Mouse (Mus musculus) v-Abl transformed pro-B cells (cell line): ENCODE results near the gene Gpatch2.

Source experiments
- in situ Hi-C, 2 experiments: fragments of 400-800 bp; cut with MboI; formaldehyde crosslinking; loops; one replicate each; pipeline ENCODE4 v1.15.1; 2025; ENCODE audit not compliant: unreplicated experiment in 2 of 2

Gpatch2 gene

DNA sequence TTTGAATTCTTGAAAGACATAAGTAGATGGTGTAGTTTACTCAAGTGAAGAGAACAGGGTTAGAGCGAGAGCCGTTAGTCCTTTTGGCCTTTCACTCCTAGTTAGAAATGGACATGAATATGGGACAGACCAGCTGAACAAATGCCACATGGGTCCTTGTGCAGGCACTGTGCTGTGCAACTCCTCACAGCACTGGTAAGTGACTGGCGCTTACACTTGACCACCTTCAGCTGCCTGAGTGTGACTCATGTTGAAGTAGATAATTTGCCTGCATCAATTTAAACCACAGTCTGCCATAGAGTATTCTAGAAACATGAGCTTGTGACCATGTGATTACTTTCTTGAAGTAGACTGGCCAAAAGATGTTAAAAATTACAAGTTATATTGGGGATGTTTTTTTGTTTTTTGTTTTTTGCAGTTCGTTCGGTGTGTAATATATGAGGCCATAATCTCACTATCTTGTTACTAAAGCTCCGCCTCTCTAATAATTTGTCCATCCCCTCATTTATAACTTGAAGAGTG lies 79.8 kb downstream of the Gpatch2 start:
- in situ Hi-C loops, result no loop called here

DNA sequence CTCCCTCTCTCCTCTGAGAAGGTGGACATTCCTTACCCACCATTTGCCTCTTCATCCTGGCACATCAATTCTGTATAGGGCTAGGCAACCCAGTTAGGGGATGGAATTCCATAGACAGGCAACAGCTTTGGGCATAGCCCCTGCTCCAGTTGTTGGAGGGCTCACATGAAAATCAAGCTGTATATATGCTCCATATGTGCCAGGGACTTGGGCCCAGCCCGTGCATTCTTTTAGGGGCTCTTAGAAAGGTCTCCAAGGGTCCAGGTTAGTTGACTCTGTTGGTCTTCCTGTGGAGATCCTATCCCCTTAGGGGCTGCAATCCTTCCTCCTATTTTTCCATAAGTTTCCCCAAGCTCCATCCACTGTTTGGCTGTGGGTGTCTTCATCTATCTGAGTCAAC lies 80.4 kb downstream of the Gpatch2 start:
- in situ Hi-C loops, result no loop called here

DNA sequence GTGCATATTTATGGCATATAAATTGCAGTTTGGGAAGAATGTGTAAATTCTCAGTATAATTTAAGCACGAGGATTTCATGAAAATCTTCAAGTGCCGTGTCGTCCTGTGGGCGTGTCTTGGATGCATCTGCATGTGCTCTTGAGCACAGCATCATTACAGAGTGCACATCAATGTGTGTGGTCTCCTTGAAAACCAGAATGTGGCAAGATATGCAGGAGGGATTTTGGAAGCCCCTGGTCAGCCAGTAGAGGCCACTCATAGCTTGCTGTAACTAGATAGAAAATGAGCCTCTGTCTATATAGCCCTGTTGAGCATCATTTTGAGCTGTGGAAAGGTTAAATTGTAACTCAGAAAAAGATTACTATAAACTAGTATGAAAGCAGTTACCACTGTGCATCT lies 83.9 kb downstream of the Gpatch2 start:
- in situ Hi-C loops, result no loop called here

DNA sequence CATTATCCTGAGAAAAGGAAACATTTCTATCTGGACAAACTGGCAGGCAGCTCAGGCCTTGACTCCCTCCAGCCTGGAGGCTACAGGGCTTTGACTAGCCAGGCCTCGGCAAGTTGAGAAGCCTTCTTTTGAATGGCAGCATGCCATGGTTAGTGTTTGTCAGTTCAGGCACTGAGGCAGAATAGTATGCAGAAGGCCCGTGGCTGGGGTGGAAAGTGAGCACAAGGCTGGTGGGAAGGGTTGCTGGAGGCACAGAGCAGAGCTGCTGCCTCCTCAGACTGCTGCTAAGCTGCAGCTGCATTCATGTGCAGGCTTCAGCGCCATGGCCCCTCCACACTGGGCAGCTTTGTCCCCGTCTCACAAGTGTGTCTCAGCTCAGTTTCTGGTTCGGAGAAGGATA lies 85.3 kb downstream of the Gpatch2 start:
- in situ Hi-C loops, result no loop called here

DNA sequence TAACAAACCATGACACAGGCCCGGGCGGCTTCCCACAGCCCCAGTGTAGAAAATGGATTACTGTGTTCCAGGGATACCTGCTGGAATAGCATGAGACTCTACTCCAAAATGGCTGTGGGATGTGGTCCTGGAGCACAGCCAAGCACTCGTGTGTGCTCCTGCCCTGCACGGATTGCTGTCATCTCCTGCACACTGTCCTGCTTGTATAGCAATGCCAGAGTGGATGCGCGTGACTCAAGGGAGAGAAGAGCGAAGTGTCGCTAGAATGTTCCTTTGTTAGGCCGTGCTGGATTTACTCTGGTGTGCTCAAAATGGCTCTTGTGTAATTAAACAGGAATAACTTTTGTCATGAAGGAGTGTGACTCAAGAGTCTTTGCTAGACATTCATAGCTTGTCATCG lies 87.9 kb downstream of the Gpatch2 start:
- in situ Hi-C loops, result no loop called here

DNA sequence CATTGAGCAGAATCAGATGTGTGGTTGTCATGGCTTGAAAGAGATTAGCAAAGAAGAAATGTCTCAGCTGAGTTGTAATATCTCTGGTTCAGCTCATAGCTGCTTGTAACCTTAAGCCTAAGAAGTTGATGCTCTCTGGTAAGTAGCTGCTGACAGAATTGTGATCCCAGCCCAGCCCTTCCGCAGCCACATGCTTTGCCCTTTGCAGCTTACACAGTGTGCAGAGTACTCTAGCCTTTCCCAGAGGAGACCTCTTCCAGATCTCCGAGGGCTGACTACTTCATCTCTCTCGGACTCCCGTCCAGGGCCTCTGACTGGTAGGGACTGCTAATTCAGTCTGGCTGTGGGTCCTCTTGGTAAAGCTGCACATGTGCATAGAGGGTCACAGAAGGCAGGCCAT lies 92.0 kb downstream of the Gpatch2 start:
- in situ Hi-C loops, result no loop called here

DNA sequence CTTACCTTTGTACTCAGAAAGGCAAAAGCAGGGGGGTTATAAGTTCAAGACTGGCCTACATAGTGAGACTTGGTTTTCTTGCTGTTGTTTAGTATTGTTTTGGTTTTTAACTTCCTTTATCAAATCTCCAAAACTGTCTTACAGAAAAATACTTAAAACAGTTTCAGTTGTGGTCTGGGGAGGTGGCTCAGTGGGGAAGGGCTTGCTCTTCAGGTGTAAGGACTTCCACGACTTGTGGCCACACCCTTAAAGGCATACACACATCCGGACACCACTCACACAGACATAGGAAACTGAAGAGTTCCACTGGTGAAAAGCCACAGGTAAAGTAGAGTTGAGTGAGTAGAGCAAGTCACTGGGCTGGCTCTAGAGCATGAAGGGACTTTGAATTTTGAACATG lies 93.2 kb downstream of the Gpatch2 start:
- in situ Hi-C loops, result no loop called here

DNA sequence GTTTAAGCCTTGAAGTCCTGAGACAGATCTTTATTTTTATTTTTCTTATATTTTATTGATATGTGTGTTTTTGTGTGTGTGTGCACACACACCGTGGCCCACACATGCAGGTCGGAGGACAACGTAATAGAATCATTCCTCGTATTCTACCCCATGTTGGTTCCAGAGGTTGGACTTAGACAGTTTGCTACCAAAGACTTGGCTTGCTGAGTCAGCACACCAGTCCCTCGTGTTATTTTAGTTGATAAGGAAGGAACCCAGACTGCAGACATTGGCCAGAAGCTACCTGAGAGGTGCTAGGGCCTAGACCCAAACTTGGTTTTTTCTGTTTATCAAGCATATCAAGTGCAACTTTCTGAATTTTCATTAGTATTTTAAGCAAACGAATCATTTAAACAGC lies 95.8 kb downstream of the Gpatch2 start:
- in situ Hi-C loops, result no loop called here

DNA sequence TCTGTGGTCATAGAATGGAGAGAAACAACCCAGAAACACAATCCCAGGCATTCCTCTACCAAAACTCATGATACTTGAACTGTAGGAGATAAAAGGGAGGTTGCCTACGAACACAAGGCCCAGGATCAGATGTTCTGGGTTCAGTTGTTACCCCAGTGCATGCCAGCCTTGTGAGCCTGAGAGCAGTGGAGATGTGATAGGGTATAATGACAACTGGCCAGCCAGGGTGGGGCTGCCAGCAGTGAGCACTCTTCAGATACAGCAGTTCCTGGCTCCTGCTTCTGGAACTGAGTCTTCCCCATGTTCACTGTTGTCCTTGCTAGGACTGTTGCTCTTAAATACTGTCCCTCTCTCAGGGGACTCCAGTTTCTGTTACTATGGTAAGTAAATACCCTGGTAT lies 98.0 kb downstream of the Gpatch2 start:
- in situ Hi-C loops, result no loop called here

DNA sequence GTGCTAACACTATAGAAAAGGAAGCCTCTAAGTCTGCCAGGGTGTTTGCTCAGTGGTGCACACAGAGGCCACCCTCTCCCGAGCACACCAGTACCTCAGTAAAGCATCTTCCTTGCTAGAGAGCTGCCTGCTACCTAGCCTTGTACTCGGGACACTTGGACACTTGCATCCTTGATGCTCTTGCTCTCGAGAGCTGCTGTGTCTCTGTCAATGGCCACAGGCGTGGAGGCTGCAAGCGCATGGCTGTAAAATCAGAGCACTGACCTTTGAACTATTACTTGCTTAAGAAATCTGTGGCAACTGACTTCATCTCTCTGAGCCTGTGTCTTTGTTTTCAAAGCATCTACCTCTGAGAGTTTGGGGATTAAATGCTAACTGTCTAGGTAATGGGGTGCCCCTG lies 98.5 kb downstream of the Gpatch2 start:
- in situ Hi-C loops, result no loop called here

DNA sequence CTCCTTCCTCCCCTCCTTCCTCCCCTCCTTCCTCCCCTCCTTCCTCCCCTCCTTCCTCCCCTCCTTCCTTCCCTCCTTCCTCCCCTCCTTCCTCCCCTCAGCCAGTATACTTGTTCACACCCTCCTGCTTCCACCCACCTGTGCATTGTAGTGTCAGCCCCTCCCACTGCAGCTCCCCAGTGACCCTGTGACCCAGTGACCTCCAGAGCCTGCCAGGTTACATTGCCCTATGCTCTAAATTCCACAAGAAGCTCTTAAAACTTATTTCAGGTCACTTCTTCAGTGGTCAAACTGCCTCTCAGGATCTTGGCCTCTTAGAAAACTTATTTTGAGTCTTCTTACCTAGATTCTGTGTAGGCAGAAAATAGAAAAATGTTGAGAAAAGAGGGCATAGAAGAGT lies 99.2 kb downstream of the Gpatch2 start:
- in situ Hi-C loops, result no loop called here

DNA sequence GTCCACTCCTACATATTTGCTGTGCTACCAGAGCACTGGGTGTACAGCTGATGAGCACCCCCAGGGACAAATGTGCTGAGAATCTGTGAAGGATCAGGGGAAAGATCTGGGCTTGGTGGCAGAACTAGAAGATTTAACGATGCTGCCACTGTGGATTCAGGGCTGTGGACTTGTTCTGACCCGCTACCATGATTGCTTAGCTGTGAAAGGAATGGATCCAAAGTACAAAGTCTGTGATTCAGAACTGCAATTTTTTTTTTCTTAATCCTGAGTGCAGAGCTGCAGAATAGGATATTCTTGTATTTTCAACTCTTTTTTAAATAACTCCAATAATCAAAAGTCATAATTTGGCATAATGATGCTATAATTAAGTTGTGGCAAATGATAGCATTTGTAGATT lies 100.5 kb downstream of the Gpatch2 start:
- in situ Hi-C loops, result no loop called here

DNA sequence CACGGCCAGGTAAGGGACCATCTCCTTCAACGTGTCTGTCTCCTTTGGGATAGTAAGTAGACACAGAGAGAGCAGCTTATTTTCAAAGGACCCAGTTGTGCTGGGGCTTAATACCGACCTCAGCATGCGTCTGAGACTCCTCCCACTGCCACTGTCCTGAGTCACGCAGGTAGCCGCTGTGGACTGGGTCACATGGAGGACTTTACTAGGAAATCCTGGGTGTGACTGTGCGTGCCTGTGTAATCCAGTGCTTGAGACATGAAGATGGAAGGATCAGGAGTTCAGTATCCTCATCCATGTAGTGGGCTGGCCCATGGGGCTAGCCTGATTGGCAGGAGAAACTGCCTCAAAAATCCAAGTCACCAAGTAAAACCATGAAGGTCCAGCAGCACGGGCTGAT lies 101.2 kb downstream of the Gpatch2 start:
- in situ Hi-C loops, result no loop called here

DNA sequence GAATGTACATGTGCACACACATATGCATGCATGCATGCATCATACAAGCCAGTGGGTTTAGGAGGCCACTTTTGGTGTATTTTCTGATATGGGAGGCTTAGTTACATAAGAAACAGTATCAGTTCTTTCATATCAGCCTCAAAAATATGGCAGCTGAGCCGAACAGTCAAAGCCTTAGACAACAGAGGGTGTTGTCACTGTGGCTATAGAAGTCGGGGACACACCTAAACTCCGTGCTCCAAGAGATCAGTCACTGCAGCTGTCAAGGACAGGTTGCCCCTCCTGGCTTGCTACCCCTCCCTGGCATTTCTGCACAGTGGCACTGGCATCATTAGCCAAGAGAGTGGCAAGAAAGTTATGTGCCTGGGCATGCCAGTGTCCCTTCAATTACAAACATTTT lies 106.5 kb downstream of the Gpatch2 start:
- in situ Hi-C loops, result no loop called here

DNA sequence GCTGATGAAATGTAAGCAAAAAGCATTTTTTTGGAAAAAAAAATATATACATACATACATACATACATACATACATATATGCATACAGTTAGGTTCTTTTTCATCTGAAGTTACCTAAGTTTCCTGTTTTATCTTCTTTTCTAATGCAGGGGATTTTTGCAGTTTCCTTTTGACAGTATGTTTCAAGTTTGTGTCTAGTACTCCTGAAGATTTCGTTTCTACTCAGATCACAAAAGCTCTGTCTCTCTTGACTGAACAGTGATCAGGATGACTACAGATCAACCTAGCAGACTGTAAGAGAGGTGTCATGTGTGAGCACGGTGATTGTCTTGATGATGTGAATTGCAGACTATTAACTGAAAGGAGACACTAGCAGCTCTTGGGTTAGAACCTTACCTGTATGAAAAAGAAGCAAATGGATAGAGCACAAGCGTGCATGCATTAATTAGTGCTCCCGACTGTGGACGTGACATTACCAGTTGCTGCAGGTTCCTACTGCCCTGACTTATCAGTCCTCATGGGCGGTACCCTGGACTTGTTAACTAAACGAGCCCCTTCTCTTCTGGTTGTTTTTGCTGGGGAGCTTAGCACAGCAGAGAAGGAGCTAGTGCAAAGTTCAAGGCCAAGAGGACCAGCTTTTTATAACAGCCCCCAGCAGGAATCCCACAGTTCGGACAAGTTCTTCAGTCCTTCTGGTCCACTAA lies 107.3 kb downstream of the Gpatch2 start:
- in situ Hi-C loops, result no loop called here

DNA sequence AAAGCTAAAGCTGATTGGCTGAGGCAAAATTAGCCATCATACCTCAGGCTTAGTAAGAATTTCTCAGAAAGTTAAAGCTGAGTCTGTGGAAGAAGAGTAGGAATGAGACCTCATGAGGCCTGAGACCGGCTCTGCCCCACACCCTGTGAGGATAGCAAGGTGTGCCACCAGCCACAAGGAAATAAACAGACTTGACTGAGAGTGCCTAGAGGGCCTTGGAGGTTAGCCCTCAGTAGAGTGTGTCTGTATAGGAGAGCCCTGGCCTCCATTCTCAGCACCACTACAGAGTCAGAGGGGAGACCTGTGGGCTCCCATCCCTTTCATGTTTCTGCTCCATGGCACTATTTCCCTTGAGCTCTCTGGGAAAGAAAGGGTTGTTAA lies 107.9 kb downstream of the Gpatch2 start:
- in situ Hi-C loops, result no loop called here

DNA sequence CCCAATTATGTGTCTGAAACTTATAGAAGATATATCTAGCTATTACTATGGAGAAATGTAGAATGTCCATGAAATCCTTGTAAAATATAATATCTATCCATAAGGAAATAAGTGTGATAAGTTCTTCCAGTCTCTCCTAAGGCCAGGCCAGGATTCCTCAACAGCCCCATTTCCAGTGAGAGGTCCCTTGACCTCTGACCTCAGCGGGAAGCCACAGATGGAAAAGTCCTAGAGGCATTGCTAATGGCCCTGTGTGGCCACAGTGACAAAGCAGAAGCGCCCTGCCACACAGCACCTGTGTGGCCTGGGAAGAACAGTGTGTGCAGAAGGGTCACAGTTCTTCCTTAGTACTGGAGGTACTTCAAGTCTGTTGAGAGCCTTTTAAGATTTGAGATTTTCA lies 127.2 kb downstream of the Gpatch2 start:
- in situ Hi-C loops, result loop anchor here in 1 of 2 experiments (25.0 kb wide), 1 partner anchor 1645 kb away; no protein-coding TSS in a partner anchor

DNA sequence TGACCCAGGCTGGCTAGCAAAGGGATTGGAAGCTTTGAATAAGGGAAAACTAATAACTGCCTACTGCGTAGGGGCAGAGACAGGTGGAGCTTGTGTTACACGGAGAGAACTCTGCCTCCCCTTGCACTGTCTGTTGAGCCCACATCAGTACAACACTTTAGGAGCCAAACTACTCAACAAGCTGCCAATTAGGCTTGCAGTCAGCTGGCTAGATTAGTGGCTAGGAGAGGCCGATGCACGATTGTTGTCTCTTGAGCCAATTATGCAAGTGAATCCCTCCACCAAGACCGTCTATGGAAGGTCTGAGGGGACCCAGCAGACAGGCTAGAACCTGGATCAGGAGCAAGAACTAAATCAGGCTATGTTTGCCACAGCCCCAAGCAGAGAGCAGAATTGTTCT lies 129.8 kb downstream of the Gpatch2 start:
- in situ Hi-C loops, result loop anchor here in 1 of 2 experiments (25.0 kb wide), 1 partner anchor 1642 kb away; no protein-coding TSS in a partner anchor

DNA sequence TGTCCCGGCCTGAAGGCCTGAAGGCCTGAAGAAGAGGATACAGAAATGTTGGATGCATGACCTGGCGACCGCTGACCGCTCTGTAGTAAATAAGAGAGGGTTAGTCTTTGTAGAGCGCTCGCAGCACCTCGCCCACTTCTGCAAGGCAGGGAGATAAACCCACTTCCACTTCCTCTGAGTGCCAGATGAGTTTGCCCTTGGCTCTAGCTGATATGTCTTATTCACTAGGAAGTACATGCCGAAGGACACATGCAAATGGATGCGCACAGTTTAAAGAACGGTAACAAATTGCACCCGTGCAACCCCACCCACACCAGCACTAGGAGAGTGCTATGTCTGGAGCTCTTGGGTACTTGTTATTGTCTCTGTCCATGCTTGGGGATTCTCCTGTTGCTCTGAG lies 131.6 kb downstream of the Gpatch2 start:
- in situ Hi-C loops, result loop anchor here in 1 of 2 experiments (25.0 kb wide), 1 partner anchor 1640 kb away; no protein-coding TSS in a partner anchor

DNA sequence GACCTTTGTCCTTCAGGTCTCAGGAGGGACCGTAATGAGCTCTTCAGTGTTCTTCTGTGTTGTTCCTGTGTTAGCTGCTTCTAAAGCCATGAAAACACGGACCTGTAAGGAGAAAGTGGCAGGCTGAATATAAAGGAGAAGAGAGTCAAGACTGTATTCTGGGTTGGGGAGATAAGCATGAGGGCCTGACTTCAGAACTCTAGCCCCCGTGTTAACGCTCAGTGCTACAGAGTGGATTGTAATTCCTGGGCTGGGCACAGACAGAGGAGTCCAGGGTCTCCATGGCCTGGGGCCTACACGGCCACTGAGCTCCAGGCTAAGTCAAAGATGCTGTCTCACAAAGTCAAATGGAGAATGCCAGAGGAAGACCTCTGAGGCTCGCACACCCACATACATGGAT lies 132.3 kb downstream of the Gpatch2 start:
- in situ Hi-C loops, result loop anchor here in 1 of 2 experiments (25.0 kb wide), 1 partner anchor 1640 kb away; no protein-coding TSS in a partner anchor

DNA sequence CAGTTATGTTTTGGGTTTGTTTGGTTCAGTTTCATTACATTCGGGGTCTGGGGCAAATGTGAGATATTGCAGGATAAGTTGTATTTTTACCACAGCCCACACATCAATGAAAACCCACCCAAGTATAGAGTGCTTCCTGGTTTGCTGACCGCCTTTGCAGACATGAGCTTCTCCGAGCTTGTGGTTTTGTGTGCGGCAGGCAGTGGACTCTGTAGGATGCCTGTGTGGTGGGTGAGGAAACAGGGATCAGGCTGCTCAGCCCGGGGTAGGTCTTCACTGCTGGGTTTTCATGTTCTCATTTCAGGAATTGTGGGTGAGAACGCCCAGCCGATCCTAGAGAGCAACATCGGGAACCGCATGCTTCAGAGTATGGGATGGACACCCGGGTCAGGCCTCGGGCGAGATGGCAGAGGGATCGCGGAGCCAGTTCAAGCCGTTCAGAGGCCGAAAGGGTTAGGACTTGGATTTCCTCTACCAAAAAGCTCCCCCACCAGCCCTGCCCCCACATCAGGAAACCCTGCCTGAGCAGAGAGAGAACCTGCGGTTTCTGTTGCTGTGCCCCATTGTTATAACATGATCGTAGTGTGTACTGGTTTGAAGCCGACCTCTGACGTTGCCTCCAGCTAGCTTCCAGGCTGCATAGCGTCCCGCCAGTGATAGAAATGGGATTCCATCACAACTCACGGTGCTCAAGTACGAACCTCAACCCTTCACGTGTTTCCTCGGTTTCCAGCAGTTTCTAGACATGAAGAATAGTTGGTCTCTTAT lies 132.9 kb downstream of the Gpatch2 start:
- in situ Hi-C loops, result loop anchor here in 1 of 2 experiments (25.0 kb wide), 1 partner anchor 1639 kb away; no protein-coding TSS in a partner anchor

DNA sequence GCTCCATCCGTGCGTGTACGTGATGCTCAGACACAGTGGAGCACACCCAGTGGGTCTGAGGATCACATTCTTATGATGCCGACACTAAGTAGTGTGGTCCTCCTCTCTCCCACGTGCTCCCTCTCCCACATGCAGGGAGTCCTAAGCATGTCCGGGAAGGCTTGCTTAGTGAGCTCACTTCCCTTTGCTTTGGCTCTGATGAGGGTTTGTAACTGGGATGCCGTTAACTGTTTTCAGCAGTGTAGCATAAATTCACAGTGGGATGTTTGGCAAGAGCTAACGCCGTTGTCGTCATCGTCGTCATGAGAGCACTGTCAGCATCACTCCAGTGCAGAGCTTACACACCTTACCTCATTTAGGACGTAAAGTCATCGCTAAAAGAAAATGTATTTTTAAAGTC lies 133.6 kb downstream of the Gpatch2 start:
- in situ Hi-C loops, result loop anchor here in 1 of 2 experiments (25.0 kb wide), 1 partner anchor 1638 kb away; no protein-coding TSS in a partner anchor
